ENCODE assay signal across 36 mouse cellular contexts in the genomic region with DNA sequence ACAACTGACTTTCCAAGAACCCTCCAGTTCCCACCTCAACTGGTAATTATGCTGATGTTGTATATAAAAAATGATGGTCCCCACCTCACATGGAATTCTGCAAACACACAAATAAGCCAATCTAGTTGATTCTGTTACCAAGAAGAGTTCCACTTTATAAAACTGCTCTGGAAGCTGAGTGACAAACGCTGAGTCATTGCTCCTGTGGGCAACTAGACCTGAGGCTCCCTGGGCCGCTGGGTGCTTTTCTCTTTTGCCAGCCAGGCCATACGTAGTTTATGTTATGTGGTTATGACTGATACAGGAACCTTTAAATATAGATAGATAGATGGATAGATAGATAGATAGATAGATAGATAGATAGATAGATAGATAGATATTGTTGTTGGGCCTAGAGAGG. TPM values are rescaled to one million over a fixed set of nuclear protein-coding genes. Genes with fewer than 3 reads are reported as not detected.
DNase-seq lines count a peak whose midpoint lies in the region; ATAC-seq and TF ChIP-seq lines count a peak whose summit lies in the region.
"Had no signal": no experiment of that assay in that cellular context is flagged by ENCODE, and none has a peak within 500 bp of the region (broad histone marks: within the 10 kb centered on the region; RNA-seq: fewer than 3 reads in every experiment).

No protein-coding gene starts in this region.

- TF ChIP-seq EP300 in liver, postnatal 0 days (IDR thresholded peaks at IDR 0.05; ENCODE audit: low read depth), result no peak
- no peak for TF ChIP-seq EP300 in MEL (IDR thresholded peaks at IDR 0.05; ENCODE audit: low read depth in 1 of 2, low read length in 2 of 2)

- no peaks in the 10 kb centered on the region for H3K4me1 ChIP-seq in liver, postnatal 0 days (ENCODE audit: insufficient read depth)
- peaks cover 0 to 10% of the 10 kb centered on the region in 2 experiments; a peak in 3 of 4 replicates for H3K4me1 ChIP-seq in MEL (ENCODE audit: control insufficient read depth in 1 of 2, insufficient read depth in 2 of 2, low read length in 2 of 2)
- H3K4me1 ChIP-seq in liver, embryonic 15.5 days (replicated peaks), result peaks cover 16% of the 10 kb centered on the region
- H3K4me1 ChIP-seq in hindbrain, embryonic 11.5 days (replicated peaks; ENCODE audit: control insufficient read depth, insufficient read depth, low read length), result no peaks in the 10 kb centered on the region
- H3K4me1 ChIP-seq: limb, embryonic 13.5 days had no signal

- TF ChIP-seq CTCF in liver, postnatal 0 days (IDR thresholded peaks at IDR 0.05; ENCODE audit: low read depth), result no peak
- no peak for TF ChIP-seq CTCF in MEL (IDR thresholded peaks at IDR 0.05 in 2 of 3, conservative IDR thresholded peaks at IDR 0.05 in 1 of 3; ENCODE audit: control insufficient read depth in 1 of 3, insufficient read depth in 1 of 3, low read depth in 2 of 3, low read length in 3 of 3, poor library complexity in 1 of 3, severe bottlenecking in 1 of 3)

- DNase-seq in liver (peak; percentile 67), MEL (ENCODE audit: low read depth, low spot score) (peak; percentile 65)
- no peak for DNase-seq in liver, postnatal 0 days
- no peak for DNase-seq in c-Kit-positive CD71-positive TER-119-positive erythroid progenitor cells, embryonic 14.5 days (ENCODE audit: low spot score)
- DNase-seq in embryo, embryonic 10.5 days (ENCODE audit: low spot score), result no peak
- no peak for DNase-seq in hindbrain, embryonic 11.5 days (ENCODE audit: low spot score)
- DNase-seq: adrenal gland, postnatal 10 days; cerebellum, adult 11-12 months; cerebellum, adult 9-11 months; gastrocnemius, postnatal 14 days; heart, postnatal 4 days; kidney, adult 11 months; kidney, postnatal 36 days; lung, adult 18-20 months; right cerebral cortex, postnatal 25 days; spleen, adult 18-20 months; thymus, adult 18-20 months; thymus, postnatal 25 days had no signal

- ATAC-seq in liver, postnatal 0 days, result no peak
- ATAC-seq in liver, embryonic 15.5 days (ENCODE audit: insufficient read depth), result 0 out of 2 replicates have a peak, but pooled peaks have one; percentile 53
- ATAC-seq in hindbrain, embryonic 11.5 days (ENCODE audit: low FRiP score), result no peak
- ATAC-seq: forebrain, embryonic 13.5 days; lung, postnatal 0 days; midbrain, embryonic 15.5 days; Patski had no signal

- no peak overlapping the region for H3K4me2 ChIP-seq in liver, postnatal 0 days (ENCODE audit: low read depth, low read length)
- H3K4me2 ChIP-seq in liver, embryonic 15.5 days, result no peak overlapping the region
- H3K4me2 ChIP-seq in hindbrain, embryonic 11.5 days (replicated peaks; ENCODE audit: low read depth, low read length), result no peak overlapping the region
- H3K4me2 ChIP-seq: forebrain, embryonic 13.5 days; heart, embryonic 11.5 days; hindbrain, embryonic 14.5 days; limb, embryonic 13.5 days; midbrain, embryonic 15.5 days had no signal

- H3K27me3 ChIP-seq in liver, postnatal 0 days (ENCODE audit: insufficient read depth, low read length), result no peaks in the 10 kb centered on the region
- H3K27me3 ChIP-seq in MEL (ENCODE audit: control insufficient read depth in 1 of 2, insufficient read depth in 2 of 2, low read length in 2 of 2), result no peaks in the 10 kb centered on the region
- no peaks in the 10 kb centered on the region for H3K27me3 ChIP-seq in liver, embryonic 15.5 days
- H3K27me3 ChIP-seq in hindbrain, embryonic 11.5 days (ENCODE audit: control insufficient read depth, insufficient read depth, low read length), result no peaks in the 10 kb centered on the region
- H3K27me3 ChIP-seq: forebrain, embryonic 13.5 days; limb, embryonic 13.5 days; midbrain, embryonic 15.5 days; Patski had no signal

- no peak overlapping the region for H3K4me3 ChIP-seq in liver, postnatal 0 days (ENCODE audit: low read depth, low read length)
- H3K4me3 ChIP-seq in MEL (ENCODE audit: control insufficient read depth in 1 of 2, insufficient read depth in 1 of 2, low read depth in 2 of 2, low read length in 2 of 2), result no peak overlapping the region
- H3K4me3 ChIP-seq in liver, embryonic 15.5 days (replicated peaks), result no peak overlapping the region
- no peak overlapping the region for H3K4me3 ChIP-seq in hindbrain, embryonic 11.5 days (ENCODE audit: low read depth, low read length)
- H3K4me3 ChIP-seq: forebrain, embryonic 13.5 days; layer of hippocampus, adult 2 months; limb, embryonic 13.5 days; midbrain, embryonic 10.5 days; midbrain, embryonic 15.5 days had no signal

- WGBS in liver, postnatal 0 days (ENCODE audit: insufficient replicate concordance), result 68% methylated on average over 3 of the region's 3 CpGs
- WGBS in liver, embryonic 15.5 days (ENCODE audit: insufficient replicate concordance), result 52% methylated on average over 3 of the region's 3 CpGs
- WGBS in hindbrain, embryonic 11.5 days, result 97% methylated on average over 3 of the region's 3 CpGs

- no peak for TF ChIP-seq RAD21 in MEL (IDR thresholded peaks at IDR 0.05; ENCODE audit: low read depth, low read length)

- no peaks in the 10 kb centered on the region for H3K79me2 ChIP-seq in MEL (ENCODE audit: control insufficient read depth, insufficient read depth, low read length, poor library complexity)

- no peaks in the 10 kb centered on the region for H3K36me3 ChIP-seq in liver, postnatal 0 days (replicated peaks; ENCODE audit: insufficient read depth, low read length)
- peaks cover 0 to 7% of the 10 kb centered on the region in 2 experiments; a peak in 2 of 4 replicates for H3K36me3 ChIP-seq in MEL (ENCODE audit: control insufficient read depth in 1 of 2, insufficient read depth in 2 of 2, low read length in 2 of 2)
- no peaks in the 10 kb centered on the region for H3K36me3 ChIP-seq in liver, embryonic 15.5 days (replicated peaks)
- no peaks in the 10 kb centered on the region for H3K36me3 ChIP-seq in hindbrain, embryonic 11.5 days (ENCODE audit: control insufficient read depth, insufficient read depth, low read length)
- H3K36me3 ChIP-seq: limb, embryonic 13.5 days; midbrain, embryonic 10.5 days; midbrain, embryonic 15.5 days had no signal

- H3K9me3 ChIP-seq in liver, postnatal 0 days (ENCODE audit: low read length), result no peaks in the 10 kb centered on the region
- no peaks in the 10 kb centered on the region for H3K9me3 ChIP-seq in MEL (replicated peaks; ENCODE audit: insufficient read depth, low read length)
- no peaks in the 10 kb centered on the region for H3K9me3 ChIP-seq in liver, embryonic 15.5 days (replicated peaks)
- H3K9me3 ChIP-seq in hindbrain, embryonic 11.5 days (ENCODE audit: control insufficient read depth, low read length), result no peaks in the 10 kb centered on the region
- H3K9me3 ChIP-seq: forebrain, embryonic 13.5 days; limb, embryonic 13.5 days; midbrain, embryonic 10.5 days; midbrain, embryonic 15.5 days had no signal

- no peak overlapping the region for H3K27ac ChIP-seq in liver, postnatal 0 days (ENCODE audit: low read depth)
- H3K27ac ChIP-seq in MEL (ENCODE audit: control insufficient read depth, low read depth, low read length), result no peak overlapping the region
- H3K27ac ChIP-seq in liver, embryonic 15.5 days (replicated peaks), result no peak overlapping the region
- H3K27ac ChIP-seq in hindbrain, embryonic 11.5 days (ENCODE audit: low read depth, low read length), result no peak overlapping the region
- H3K27ac ChIP-seq: forebrain, embryonic 13.5 days; hindbrain, embryonic 14.5 days; layer of hippocampus, adult 2 months; limb, embryonic 13.5 days; macrophage; midbrain, embryonic 15.5 days; stomach, postnatal 0 days had no signal

- H3K9ac ChIP-seq in liver, postnatal 0 days (replicated peaks), result no peak overlapping the region
- no peak overlapping the region for H3K9ac ChIP-seq in MEL (ENCODE audit: control insufficient read depth, low read depth, low read length, poor library complexity, severe bottlenecking)
- H3K9ac ChIP-seq in liver, embryonic 15.5 days, result no peak overlapping the region
- H3K9ac ChIP-seq in hindbrain, embryonic 11.5 days (ENCODE audit: low read depth, low read length), result no peak overlapping the region
- H3K9ac ChIP-seq: forebrain, embryonic 13.5 days; hindbrain, embryonic 14.5 days; limb, embryonic 13.5 days; midbrain, embryonic 15.5 days had no signal

- no peak for TF ChIP-seq POLR2A in MEL (IDR thresholded peaks at IDR 0.05; ENCODE audit: control insufficient read depth in 1 of 2, insufficient read depth in 1 of 2, low read depth in 1 of 2, low read length in 2 of 2, poor library complexity in 1 of 2)

TF ChIP-seq in MEL, 35 proteins besides CTCF, POLR2A, EP300 and RAD21 (continues in another document):
- no peak for TF ChIP-seq BHLHE40 (IDR thresholded peaks at IDR 0.05; ENCODE audit: borderline replicate concordance, low read depth, low read length)
- TF ChIP-seq ETS1 (IDR thresholded peaks at IDR 0.05; ENCODE audit: low read depth, low read length), result peak; percentile 27; the same call in 1 of the 2 replicates
- no peak for TF ChIP-seq HCFC1 (IDR thresholded peaks at IDR 0.05; ENCODE audit: low read depth, low read length)
- no peak for TF ChIP-seq USF1 (IDR thresholded peaks at IDR 0.05; ENCODE audit: low read depth, low read length)
- TF ChIP-seq UBTF (IDR thresholded peaks at IDR 0.05; ENCODE audit: borderline replicate concordance, insufficient read depth, low read depth, low read length), result no peak
- peak; percentile 67; the same call in 1 of the 2 replicates for TF ChIP-seq GATA1 (IDR thresholded peaks at IDR 0.05; ENCODE audit: low read depth, low read length)
- TF ChIP-seq GABPA (IDR thresholded peaks at IDR 0.05; ENCODE audit: low read depth, low read length), result peak; percentile 82
- TF ChIP-seq E2F4 (IDR thresholded peaks at IDR 0.05; ENCODE audit: borderline replicate concordance, low read depth, low read length), result no peak
- no peak for TF ChIP-seq ZNF384 (IDR thresholded peaks at IDR 0.05; ENCODE audit: low read depth, low read length)
- TF ChIP-seq ZKSCAN1 (IDR thresholded peaks at IDR 0.05; ENCODE audit: low read depth, low read length), result no peak
- TF ChIP-seq NELFE (IDR thresholded peaks at IDR 0.05; ENCODE audit: low read depth, low read length), result no peak
- no peak for TF ChIP-seq TBP (IDR thresholded peaks at IDR 0.05; ENCODE audit: low read depth, low read length)
- TF ChIP-seq JUND (IDR thresholded peaks at IDR 0.05; ENCODE audit: low read depth, low read length), result no peak
- TF ChIP-seq USF2 (IDR thresholded peaks at IDR 0.05; ENCODE audit: borderline replicate concordance in 1 of 2, insufficient read depth in 1 of 2, low read depth in 1 of 2, low read length in 2 of 2), result no peak
- TF ChIP-seq MAFK (IDR thresholded peaks at IDR 0.05; ENCODE audit: borderline replicate concordance, low read depth, low read length), result peak; percentile 29; the same call in 1 of the 2 replicates

RNA-seq across cellular contexts. Expression of a gene that starts 25.3 kb away (rescaled TPM):
- polyA plus RNA-seq in liver, postnatal 0 days (2015; fragmentation: Nextera tagmentation; extraction: Ambion mirVana), result 0.40 and 0.66 TPM in 2 replicates
- 9.0 and 9.7 TPM in 2 replicates for total RNA-seq in MEL (2012; rRNA removed)
- polyA plus RNA-seq in MEL (2012; ENCODE audit: insufficient read depth in 1 of 2, insufficient read length in 2 of 2, low read depth in 1 of 2, low replicate concordance in 2 of 2, missing spikeins in 1 of 2), result 1 to 10 TPM in 1 of 2 experiments, not detected in 1; 5.7 TPM
- polyA plus RNA-seq in liver, embryonic 15.5 days (2015; fragmentation: Nextera tagmentation; extraction: Ambion mirVana), result 2.6 and 3.0 TPM in 2 replicates
- polyA plus RNA-seq in hindbrain, embryonic 11.5 days (2014; fragmentation: Nextera tagmentation; extraction: Ambion mirVana), result 0.25 and 0.86 TPM in 2 replicates
- total RNA-seq: adrenal gland, postnatal 10 days; ES-E14; gastrocnemius, postnatal 14 days; granulocyte monocyte progenitor cell, adult 5-6 weeks; heart, postnatal 4 days; layer of hippocampus, adult 2 months; left cerebral cortex, adult 8-10 months; left cerebral cortex, postnatal 36 days; neutrophil, adult 5-6 weeks had no signal
- polyA plus RNA-seq: forebrain, embryonic 13.5 days; hindbrain, embryonic 14.5 days; kidney, embryonic 14.5 days; lung, postnatal 0 days; macrophage had no signal

Comparison
In these comparisons a context has a peak if more than half of its experiments do, and no peak if none do; other contexts are left out.
1. DNase-seq: peak in liver (single experiment) and MEL (single experiment); none in liver, postnatal 0 days (single experiment), c-Kit-positive CD71-positive TER-119-positive erythroid progenitor cells, embryonic 14.5 days (single experiment), embryo, embryonic 10.5 days (single experiment) and hindbrain, embryonic 11.5 days (single experiment).